Mouse (Mus musculus) heart, postnatal 0 days (tissue): ENCODE measurements around the gene Rab4a.

ENCODE experiments used
- CTCF ChIP-seq: IDR thresholded peaks from 2 replicates; pipeline ENCODE4 v1.5.1; 2016; ENCODE audit warnings: antibody characterized with exemption, control low read depth, low read depth
- EP300 ChIP-seq: IDR thresholded peaks from 2 replicates; pipeline ENCODE4 v1.6.1; 2016; ENCODE audit warnings: antibody characterized with exemption, low read depth

DNA sequence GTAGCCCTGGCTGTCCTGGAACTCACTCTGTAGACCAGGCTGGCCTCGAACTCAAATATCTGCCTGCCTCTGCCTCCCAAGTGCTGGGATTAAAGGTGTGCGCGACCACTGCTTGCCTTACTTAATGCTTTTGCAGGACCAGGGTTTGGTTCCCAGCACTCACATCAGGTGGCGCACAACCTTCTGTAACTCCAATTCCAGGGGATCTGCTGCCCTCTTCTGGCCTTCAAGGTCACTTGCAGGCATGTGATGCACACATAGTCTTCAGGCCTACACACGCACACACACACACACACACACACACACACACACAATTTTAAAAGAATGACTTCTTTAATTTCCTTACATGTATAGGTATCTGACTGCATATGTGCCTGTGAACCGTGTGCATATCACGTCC lies 4.9 kb upstream of the Rab4a start:
- TF ChIP-seq CTCF (no peak), EP300 (no peak)
